In genomic region chr5:30622841-30623185, GRCm38 (mm10) we compare ENCODE assay signal across 8 mouse cellular contexts. TPM values are rescaled to one million over a fixed set of nuclear protein-coding genes. Genes with fewer than 3 reads are reported as not detected.
A peak's percentile ranks its signal among the peaks of the same experiment; 100 is the strongest.
DNase-seq lines count a peak whose midpoint lies in the region; ATAC-seq and TF ChIP-seq lines count a peak whose summit lies in the region.

No protein-coding gene starts in this region.

- no peak for TF ChIP-seq POLR2A in CH12.LX (IDR thresholded peaks at IDR 0.05; ENCODE audit: low read depth, low read length)

- H3K9ac ChIP-seq in heart, embryonic 13.5 days: peak overlapping the region; percentile 62
- no peak overlapping the region for H3K9ac ChIP-seq in CH12.LX (ENCODE audit: insufficient read depth, low read depth)
- peak overlapping the region; percentile 57; the same call in 1 of the 2 replicates for H3K9ac ChIP-seq in forebrain, embryonic 16.5 days (replicated peaks; ENCODE audit: low read depth, low read length)
- H3K9ac ChIP-seq in liver, embryonic 15.5 days: no peak overlapping the region

- no peak for TF ChIP-seq EP300 in CH12.LX (IDR thresholded peaks at IDR 0.05; ENCODE audit: low read length)

- H3K36me3 ChIP-seq in heart, embryonic 13.5 days: no peaks in the 10 kb centered on the region; the same call in 1 of the 2 replicates
- H3K36me3 ChIP-seq in CH12.LX (replicated peaks in 1 of 2; ENCODE audit: control insufficient read depth in 1 of 2, insufficient read depth in 1 of 2, low read length in 1 of 2): no peaks in the 10 kb centered on the region
- no peaks in the 10 kb centered on the region for H3K36me3 ChIP-seq in forebrain, embryonic 16.5 days (ENCODE audit: control insufficient read depth, insufficient read depth)
- no peaks in the 10 kb centered on the region for H3K36me3 ChIP-seq in liver, embryonic 15.5 days (replicated peaks)

- ATAC-seq in heart, embryonic 13.5 days (ENCODE audit: extremely low read depth, insufficient number of reproducible peaks, low FRiP score, low TSS enrichment): no peak
- ATAC-seq in forebrain, embryonic 16.5 days: no peak; the same call in 1 of the 2 replicates
- ATAC-seq in liver, embryonic 15.5 days (ENCODE audit: insufficient read depth): no peak
- ATAC-seq in erythroblast, adult 5-6 weeks (replicated peaks; ENCODE audit: low FRiP score, poor library complexity, severe bottlenecking): no peak

- H3K27me3 ChIP-seq in heart, embryonic 13.5 days (replicated peaks): peaks cover 26% of the 10 kb centered on the region
- H3K27me3 ChIP-seq in CH12.LX (replicated peaks): no peaks in the 10 kb centered on the region
- peaks cover 19% of the 10 kb centered on the region for H3K27me3 ChIP-seq in forebrain, embryonic 16.5 days (replicated peaks; ENCODE audit: control insufficient read depth, insufficient read depth, low read length)
- peaks cover 58% of the 10 kb centered on the region for H3K27me3 ChIP-seq in liver, embryonic 15.5 days

- H3K9me3 ChIP-seq in heart, embryonic 13.5 days: no peaks in the 10 kb centered on the region
- peaks cover 6% of the 10 kb centered on the region for H3K9me3 ChIP-seq in CH12.LX (replicated peaks; ENCODE audit: low read length)
- no peaks in the 10 kb centered on the region for H3K9me3 ChIP-seq in forebrain, embryonic 16.5 days (ENCODE audit: control insufficient read depth, low read length)
- no peaks in the 10 kb centered on the region for H3K9me3 ChIP-seq in liver, embryonic 15.5 days (replicated peaks)

- peak overlapping the region; percentile 66 for H3K4me2 ChIP-seq in heart, embryonic 13.5 days
- H3K4me2 ChIP-seq in CH12.LX (ENCODE audit: insufficient read depth, low read depth, poor library complexity, severe bottlenecking): 0 out of 2 replicates have a peak overlapping the region, but pooled peaks have one; percentile 30
- peak overlapping the region; percentile 72 for H3K4me2 ChIP-seq in forebrain, embryonic 16.5 days (ENCODE audit: low read length)
- H3K4me2 ChIP-seq in liver, embryonic 15.5 days: peak overlapping the region; percentile 50

- no peak for DNase-seq in heart, postnatal 14 days
- no peak for DNase-seq in CH12.LX (ENCODE audit: extremely low read depth)
- DNase-seq in left cerebral cortex, postnatal 36 days (ENCODE audit: low spot score in 2 of 2): no peak
- DNase-seq in right cerebral cortex, postnatal 14 days: no peak

- intact Hi-C loops in heart, postnatal 14 days (cut with DNase I): loop anchor here (5.0 kb wide), 1 partner anchor 36 kb away; the partner anchor contains the start of gene Kcnk3
- intact Hi-C loops in left cerebral cortex, postnatal 36 days (cut with DNase I): no loop called here

- TF ChIP-seq CTCF in CH12.LX (conservative IDR thresholded peaks at IDR 0.05 in 1 of 2, IDR thresholded peaks at IDR 0.05 in 1 of 2; ENCODE audit: low read depth in 2 of 2, low read length in 2 of 2): no peak

- H3K79me2 ChIP-seq in CH12.LX (replicated peaks; ENCODE audit: control insufficient read depth, extremely low read depth, insufficient read depth, poor library complexity, severe bottlenecking): no peaks in the 10 kb centered on the region

- no peak overlapping the region for H3K27ac ChIP-seq in heart, embryonic 13.5 days (replicated peaks)
- H3K27ac ChIP-seq in CH12.LX (ENCODE audit: insufficient read depth, low read depth): no peak overlapping the region
- no peak overlapping the region for H3K27ac ChIP-seq in forebrain, embryonic 16.5 days (ENCODE audit: low read length)
- no peak overlapping the region for H3K27ac ChIP-seq in liver, embryonic 15.5 days (replicated peaks)

- dilution Hi-C loops in CH12.LX (cut with MboI; ENCODE audit: extremely low pct_ligation_motif_present, extremely low pct_unique_long_range_greater_than_20kb, low sequenced_read_pairs): no loop called here

- WGBS in heart, embryonic 13.5 days: 20% methylated on average over 10 of the region's 10 CpGs
- WGBS in forebrain, embryonic 16.5 days: 2% methylated on average over 10 of the region's 10 CpGs
- 2% methylated on average over 10 of the region's 10 CpGs for WGBS in liver, embryonic 15.5 days (ENCODE audit: insufficient replicate concordance)

- peak overlapping the region; percentile 44 for H3K4me3 ChIP-seq in heart, embryonic 13.5 days
- no peak overlapping the region for H3K4me3 ChIP-seq in CH12.LX (replicated peaks in 1 of 3; ENCODE audit: low read depth in 2 of 3, low read length in 2 of 3, poor library complexity in 1 of 3)
- peak overlapping the region; percentile 45 for H3K4me3 ChIP-seq in forebrain, embryonic 16.5 days (replicated peaks; ENCODE audit: low read length)
- peak overlapping the region; percentile 25 for H3K4me3 ChIP-seq in liver, embryonic 15.5 days (replicated peaks)

- TF ChIP-seq RAD21 in CH12.LX (IDR thresholded peaks at IDR 0.05; ENCODE audit: low read depth, low read length): no peak

- in situ Hi-C loops in CH12.LX (cut with MboI; ENCODE audit: low pct_ligation_motif_present, low pct_unique_long_range_greater_than_20kb, low sequenced_read_pairs): no loop called here

- peaks cover 56% of the 10 kb centered on the region for H3K4me1 ChIP-seq in heart, embryonic 13.5 days
- peaks cover 9 to 30% of the 10 kb centered on the region in 2 experiments for H3K4me1 ChIP-seq in CH12.LX (ENCODE audit: control insufficient read depth in 1 of 2, insufficient read depth in 2 of 2)
- H3K4me1 ChIP-seq in forebrain, embryonic 16.5 days (replicated peaks; ENCODE audit: control insufficient read depth, insufficient read depth, low read length): peaks cover 15% of the 10 kb centered on the region
- peaks cover 19% of the 10 kb centered on the region for H3K4me1 ChIP-seq in liver, embryonic 15.5 days (replicated peaks)

TF ChIP-seq in CH12.LX, 34 proteins besides CTCF, POLR2A, EP300 and RAD21:
- TF ChIP-seq SMC3 (IDR thresholded peaks at IDR 0.05; ENCODE audit: low read depth, low read length) (no peak), JUN (IDR thresholded peaks at IDR 0.05; ENCODE audit: insufficient read depth, low read depth, low read length) (no peak), PAX5 (IDR thresholded peaks at IDR 0.05; ENCODE audit: low read length) (no peak), E2F4 (IDR thresholded peaks at IDR 0.05; ENCODE audit: insufficient replicate concordance, low read depth, low read length) (no peak), MEF2A (IDR thresholded peaks at IDR 0.05; ENCODE audit: borderline replicate concordance, low read depth, low read length) (no peak), MAFK (IDR thresholded peaks at IDR 0.05; ENCODE audit: insufficient replicate concordance, low read length) (no peak), MAX (IDR thresholded peaks at IDR 0.05; ENCODE audit: low read length) (no peak), POLR2AphosphoS2 (IDR thresholded peaks at IDR 0.05; ENCODE audit: low read depth, low read length) (no peak), ZC3H11A (IDR thresholded peaks at IDR 0.05; ENCODE audit: low read depth, low read length) (no peak), CHD1 (IDR thresholded peaks at IDR 0.05; ENCODE audit: low read depth, low read length) (no peak), ELF1 (IDR thresholded peaks at IDR 0.05; ENCODE audit: low read depth, low read length) (no peak), JUND (conservative IDR thresholded peaks at IDR 0.05; ENCODE audit: low read depth, low read length) (no peak), ZNF384 (IDR thresholded peaks at IDR 0.05; ENCODE audit: low read depth, low read length) (no peak)

RNA-seq across cellular contexts. Expression of gene Slc35f6, which starts 24.9 kb away (rescaled TPM):
- polyA plus RNA-seq in heart, embryonic 13.5 days (2015; fragmentation: Nextera tagmentation; extraction: Ambion mirVana): 21.9 and 22.6 TPM in 2 replicates
- total RNA-seq in heart, postnatal 14 days (2021): 10 to 100 TPM; 37.4 to 39.9 TPM
- total RNA-seq in CH12.LX (2012; rRNA removed) (8.9 and 10.5 TPM in 2 replicates), CH12.LX (2014; rRNA removed) (8.0 and 9.5 TPM in 2 replicates)
- polyA plus RNA-seq in CH12.LX (2012; ENCODE audit: insufficient read length, low read depth): 9.0 and 9.4 TPM in 2 replicates
- polyA plus RNA-seq in forebrain, embryonic 16.5 days (2015; fragmentation: Nextera tagmentation; extraction: Ambion mirVana): 30.1 and 32.5 TPM in 2 replicates
- 10.7 and 11.6 TPM in 2 replicates for polyA plus RNA-seq in liver, embryonic 15.5 days (2015; fragmentation: Nextera tagmentation; extraction: Ambion mirVana)
- 10 to 100 TPM; 38.5 to 38.7 TPM for total RNA-seq in left cerebral cortex, postnatal 36 days (2021)
- total RNA-seq in erythroblast, adult 5-6 weeks (2015; ENCODE audit: low replicate concordance): 4.4 and 16.7 TPM in 2 replicates
- 3.3 and 5.7 TPM in 2 replicates for total RNA-seq in erythroblast, adult 5-6 weeks (2017; ENCODE audit: low replicate concordance)

RNA-seq across cellular contexts. Expression of gene Kcnk3, which starts 34.8 kb away (rescaled TPM):
- polyA plus RNA-seq in heart, embryonic 13.5 days (2015; fragmentation: Nextera tagmentation; extraction: Ambion mirVana): 28.9 and 29.1 TPM in 2 replicates
- 100 to 1,000 TPM; 181 to 186 TPM for total RNA-seq in heart, postnatal 14 days (2021)
- total RNA-seq in CH12.LX (2012; rRNA removed) (not detected in 2 replicates), CH12.LX (2014; rRNA removed) (not detected in 2 replicates)
- not detected in 2 replicates for polyA plus RNA-seq in CH12.LX (2012; ENCODE audit: insufficient read length, low read depth)
- 2.8 and 3.5 TPM in 2 replicates for polyA plus RNA-seq in forebrain, embryonic 16.5 days (2015; fragmentation: Nextera tagmentation; extraction: Ambion mirVana)
- polyA plus RNA-seq in liver, embryonic 15.5 days (2015; fragmentation: Nextera tagmentation; extraction: Ambion mirVana): 0.17 and 0.26 TPM in 2 replicates
- total RNA-seq in left cerebral cortex, postnatal 36 days (2021): 10 to 100 TPM; 21.1 to 21.3 TPM
- not detected in 2 replicates for total RNA-seq in erythroblast, adult 5-6 weeks (2015; ENCODE audit: low replicate concordance)
- total RNA-seq in erythroblast, adult 5-6 weeks (2017; ENCODE audit: low replicate concordance): not detected in 2 replicates

RNA-seq across cellular contexts. Expression of gene Cenpa, which starts 43.8 kb away (rescaled TPM):
- polyA plus RNA-seq in heart, embryonic 13.5 days (2015; fragmentation: Nextera tagmentation; extraction: Ambion mirVana): 259 TPM in 2 replicates
- total RNA-seq in heart, postnatal 14 days (2021): 10 to 100 TPM; 56.0 to 67.6 TPM
- total RNA-seq in CH12.LX (2012; rRNA removed): 89.4 and 99.1 TPM in 2 replicates
- 125 and 138 TPM in 2 replicates for total RNA-seq in CH12.LX (2014; rRNA removed)
- 143 and 163 TPM in 2 replicates for polyA plus RNA-seq in CH12.LX (2012; ENCODE audit: insufficient read length, low read depth)
- 95.3 and 114 TPM in 2 replicates for polyA plus RNA-seq in forebrain, embryonic 16.5 days (2015; fragmentation: Nextera tagmentation; extraction: Ambion mirVana)
- 180 and 194 TPM in 2 replicates for polyA plus RNA-seq in liver, embryonic 15.5 days (2015; fragmentation: Nextera tagmentation; extraction: Ambion mirVana)
- 1 to 10 TPM; 6.0 TPM for total RNA-seq in left cerebral cortex, postnatal 36 days (2021)
- total RNA-seq in erythroblast, adult 5-6 weeks (2015; ENCODE audit: low replicate concordance): 79.8 and 117 TPM in 2 replicates
- 67.2 and 74.4 TPM in 2 replicates for total RNA-seq in erythroblast, adult 5-6 weeks (2017; ENCODE audit: low replicate concordance)

Comparison
In these comparisons a context has a peak if more than half of its experiments do, and no peak if none do; other contexts are left out.
1. H3K4me3 ChIP-seq: peak in heart, embryonic 13.5 days (single experiment), forebrain, embryonic 16.5 days (single experiment) and liver, embryonic 15.5 days (single experiment); none in CH12.LX (0 of 3).
2. H3K9ac ChIP-seq: peak in heart, embryonic 13.5 days (single experiment) and forebrain, embryonic 16.5 days (single experiment); none in CH12.LX (single experiment) and liver, embryonic 15.5 days (single experiment).
3. RNA of gene Kcnk3, which starts 34.8 kb away (total RNA-seq): 181 to 186 TPM in heart, postnatal 14 days and 21.1 to 21.3 TPM in left cerebral cortex, postnatal 36 days; not detected in CH12.LX and not detected in erythroblast, adult 5-6 weeks; every median in the first group is over 10 times any median in the second.
4. RNA of gene Cenpa, which starts 43.8 kb away (total RNA-seq): 89.4 to 138 TPM in CH12.LX, 67.2 to 117 TPM in erythroblast, adult 5-6 weeks and 56.0 to 67.6 TPM in heart, postnatal 14 days; 6.0 TPM in left cerebral cortex, postnatal 36 days; every median in the first group is over 4 times any median in the second.
5. Peak in every context shown above with its lines, with median percentiles within 50 percentile points of each other: H3K4me2 ChIP-seq.